Mouse (Mus musculus) skeletal muscle tissue, adult 2 months (tissue): ENCODE data around the gene Actr6.
"Not testable (repeated sequence)": the region's sequence is repeated elsewhere in the genome, so short reads cannot be mapped to it uniquely, and the experiment has no call there.

Experiments
- DNase-seq: peaks from one replicate; pipeline ENCODE4 v3.0.0-alpha.2; 2012; ENCODE audit warnings: low read depth, low spot score

The Actr6 gene

GRCm38 (mm10) chr10:89680517-89680916 lies 51.6 kb downstream of the Actr6 start:
- no peak for DNase-seq

- no peak for DNase-seq
These were observed 52.6 kb downstream of the Actr6 start for GRCm38 (mm10) chr10:89679448-89679847.

DNA sequence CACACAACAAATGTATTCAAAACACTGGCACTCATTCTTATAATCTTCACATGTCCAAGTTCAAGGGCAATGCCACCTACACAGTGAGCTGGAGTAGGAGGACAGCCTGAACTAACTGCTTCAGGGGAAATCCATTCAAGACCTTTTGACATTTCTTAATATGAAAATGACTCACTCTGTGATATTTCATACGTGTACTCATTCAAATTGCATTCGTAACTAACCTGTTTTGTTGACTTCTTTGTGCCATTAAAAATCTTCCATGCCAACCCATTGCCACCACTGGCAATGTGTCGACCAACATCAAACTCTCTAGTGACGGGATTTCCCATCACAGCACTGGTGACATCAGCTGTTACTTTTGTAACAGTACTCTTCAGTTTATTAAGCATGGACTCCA lies 54.0 kb downstream of the Actr6 start:
- DNase-seq: no peak

DNA sequence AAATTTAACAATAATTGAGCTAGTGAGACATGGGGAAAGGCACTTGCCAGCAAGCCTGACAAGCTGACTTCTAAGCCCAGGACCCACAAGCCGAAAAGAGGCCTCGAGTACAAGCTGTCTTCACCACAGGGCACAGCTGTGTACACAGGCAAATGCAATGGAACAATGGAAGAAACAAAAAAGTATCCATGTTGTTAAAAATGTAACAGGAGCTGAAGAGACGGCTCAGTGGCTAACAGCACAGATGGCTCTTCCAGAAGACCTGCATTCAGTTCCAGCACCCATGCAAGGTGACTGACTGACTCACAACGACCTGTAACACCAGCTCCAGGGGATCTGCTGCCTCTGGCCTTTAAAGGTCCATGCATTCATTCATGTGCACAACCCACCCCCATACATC lies 55.5 kb downstream of the Actr6 start:
- DNase-seq: no peak

- not testable (repeated sequence) for DNase-seq
These were observed 61.7 kb downstream of the Actr6 start for GRCm38 (mm10) chr10:89670371-89670770.

- no peak for DNase-seq
These were observed 64.5 kb downstream of the Actr6 start for GRCm38 (mm10) chr10:89667571-89667970.

DNA sequence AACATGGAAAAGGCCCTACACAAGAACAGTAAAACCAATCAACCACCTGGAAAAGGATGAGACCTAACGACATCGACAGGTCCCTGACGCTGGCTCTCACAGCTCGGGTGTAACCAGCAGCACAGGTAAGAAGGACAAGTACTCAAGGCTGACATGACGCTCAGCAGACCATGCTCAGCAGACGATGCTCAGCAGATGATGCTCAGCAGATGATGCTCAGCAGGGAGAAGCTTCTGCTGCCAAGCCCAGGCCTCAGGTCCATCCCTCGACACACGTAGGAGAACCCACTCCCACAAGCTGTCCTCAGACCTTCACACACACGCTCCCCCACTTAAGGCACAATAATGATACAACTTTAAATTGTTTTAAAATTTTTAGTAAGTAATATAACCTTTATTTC lies 66.4 kb downstream of the Actr6 start:
- DNase-seq: no peak

- DNase-seq: no peak
These were observed 67.0 kb downstream of the Actr6 start for GRCm38 (mm10) chr10:89664977-89665645.
